ENCODE assay signal across 29 mouse cellular contexts in the genomic region with DNA sequence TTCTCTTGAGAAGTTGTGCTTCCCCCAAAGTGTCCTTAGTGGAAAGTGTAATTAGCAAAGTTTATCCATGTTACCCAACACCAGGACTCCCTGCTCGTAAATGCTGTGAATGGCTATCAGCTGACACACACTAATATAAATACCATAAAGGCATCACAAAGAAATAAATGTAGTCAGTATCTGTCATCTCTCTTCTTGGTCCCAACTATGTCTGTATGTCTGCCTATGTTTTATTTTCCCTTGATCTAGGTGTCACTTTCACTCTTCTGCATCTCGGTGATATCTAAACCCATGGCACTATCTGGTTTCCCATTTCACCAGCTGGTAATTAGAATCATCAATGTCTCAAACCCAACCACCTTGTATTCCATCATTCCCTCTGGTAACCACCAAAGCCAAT.
"Had no signal": no experiment of that assay in that cellular context is flagged by ENCODE, and none has a peak within 500 bp of the region (broad histone marks: within the 10 kb centered on the region; RNA-seq: fewer than 3 reads in every experiment).

No protein-coding gene starts in this region.

- H3K4me1 ChIP-seq: embryonic facial prominence, embryonic 12.5 days; embryonic facial prominence, embryonic 13.5 days; embryonic facial prominence, embryonic 15.5 days; forebrain, embryonic 10.5 days; forebrain, embryonic 12.5 days; forebrain, embryonic 13.5 days; forebrain, embryonic 15.5 days had no signal

- ATAC-seq: forebrain, embryonic 13.5 days; forebrain, embryonic 14.5 days; forebrain, embryonic 15.5 days; forebrain, embryonic 16.5 days; forebrain, postnatal 0 days had no signal

- H3K9me3 ChIP-seq: embryonic facial prominence, embryonic 10.5 days; embryonic facial prominence, embryonic 12.5 days; embryonic facial prominence, embryonic 13.5 days; embryonic facial prominence, embryonic 15.5 days; forebrain, embryonic 10.5 days; forebrain, embryonic 12.5 days; forebrain, embryonic 13.5 days; forebrain, embryonic 15.5 days had no signal

- H3K4me3 ChIP-seq: embryonic facial prominence, embryonic 10.5 days; embryonic facial prominence, embryonic 12.5 days; embryonic facial prominence, embryonic 13.5 days; embryonic facial prominence, embryonic 15.5 days; erythroblast, embryonic 14.5 days; forebrain, embryonic 10.5 days; forebrain, embryonic 12.5 days; forebrain, embryonic 13.5 days; forebrain, embryonic 15.5 days; gastrocnemius, adult 2 months; heart, adult 2 months had no signal

- H3K36me3 ChIP-seq: embryonic facial prominence, embryonic 10.5 days; embryonic facial prominence, embryonic 12.5 days; embryonic facial prominence, embryonic 13.5 days; embryonic facial prominence, embryonic 15.5 days; forebrain, embryonic 10.5 days; forebrain, embryonic 12.5 days; forebrain, embryonic 15.5 days had no signal

- H3K27ac ChIP-seq: embryonic facial prominence, embryonic 10.5 days; embryonic facial prominence, embryonic 12.5 days; embryonic facial prominence, embryonic 13.5 days; embryonic facial prominence, embryonic 15.5 days; forebrain, embryonic 10.5 days; forebrain, embryonic 12.5 days; forebrain, embryonic 13.5 days; forebrain, embryonic 15.5 days; gastrocnemius, adult 2 months; heart, adult 2 months had no signal

- H3K27me3 ChIP-seq: embryonic facial prominence, embryonic 12.5 days; embryonic facial prominence, embryonic 13.5 days; embryonic facial prominence, embryonic 15.5 days; forebrain, embryonic 12.5 days; forebrain, embryonic 13.5 days; forebrain, embryonic 15.5 days had no signal

- H3K9ac ChIP-seq: embryonic facial prominence, embryonic 12.5 days; embryonic facial prominence, embryonic 13.5 days; embryonic facial prominence, embryonic 15.5 days; forebrain, embryonic 12.5 days; forebrain, embryonic 13.5 days; forebrain, embryonic 15.5 days; forebrain, postnatal 0 days had no signal

- H3K4me2 ChIP-seq: embryonic facial prominence, embryonic 12.5 days; embryonic facial prominence, embryonic 13.5 days; embryonic facial prominence, embryonic 15.5 days; forebrain, embryonic 12.5 days; forebrain, embryonic 13.5 days; forebrain, embryonic 15.5 days had no signal

- DNase-seq: cerebellum, adult 2 months; cerebellum, adult 8-10 months; cerebellum, adult 9-10 months; cerebellum, adult 9-11 months; cerebellum, postnatal 10 days; cerebellum, postnatal 14 days; cerebellum, postnatal 25 days; cerebellum, postnatal 36 days; embryo, embryonic 11 days; forebrain, postnatal 0 days; gastrocnemius, adult 2 months; gastrocnemius, postnatal 10 days; gastrocnemius, postnatal 14 days; gastrocnemius, postnatal 25 days; gastrocnemius, postnatal 36 days; heart, adult 11 months; heart, adult 18-20 months; heart, adult 2 months had no signal
